Mouse (Mus musculus) lung, postnatal 14 days (tissue): ENCODE results near the gene Ipmk.

ENCODE experiments used
- DNase-seq: peaks from one replicate; pipeline ENCODE4 v3.0.0; 2021

Ipmk gene

GRCm38 (mm10) chr10:71342030-71342805 is 5.3 kb upstream of the Ipmk start:
- DNase-seq: no peak

GRCm38 (mm10) chr10:71343130-71343529 is 4.4 kb upstream of the Ipmk start:
- no peak for DNase-seq

DNA sequence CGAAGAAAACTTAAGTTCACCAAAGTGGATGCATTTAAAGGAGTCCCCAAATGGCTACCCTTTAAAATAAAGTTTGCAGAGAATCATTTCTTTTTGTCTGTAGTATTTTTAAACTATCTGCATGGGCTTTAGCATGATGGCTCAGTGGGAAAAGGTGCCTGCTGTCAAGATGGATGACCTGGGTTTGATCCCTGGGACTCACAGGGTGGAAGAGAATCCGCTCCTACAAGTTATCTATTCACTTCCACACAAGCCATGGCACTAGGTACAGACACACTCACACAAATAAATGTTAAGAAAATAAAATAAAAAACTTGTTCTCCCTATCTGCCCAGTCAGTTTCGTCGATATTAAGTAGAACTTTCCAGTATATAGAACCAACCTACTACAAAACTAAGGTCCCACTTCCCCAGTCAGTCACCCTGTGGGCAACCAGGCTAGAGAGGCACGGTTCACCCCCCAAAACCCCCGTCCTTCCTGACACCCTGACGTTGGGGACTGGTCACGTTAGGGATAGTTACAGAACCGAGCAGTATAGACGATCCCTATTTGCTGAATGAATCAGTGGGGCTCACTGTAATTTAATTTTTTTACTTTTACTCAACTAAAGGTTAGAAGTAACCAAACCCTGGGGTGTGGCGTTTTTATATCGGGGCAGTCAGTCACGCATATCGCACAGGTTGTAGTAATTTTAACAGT is 3.8 kb upstream of the Ipmk start:
- DNase-seq: no peak

DNA sequence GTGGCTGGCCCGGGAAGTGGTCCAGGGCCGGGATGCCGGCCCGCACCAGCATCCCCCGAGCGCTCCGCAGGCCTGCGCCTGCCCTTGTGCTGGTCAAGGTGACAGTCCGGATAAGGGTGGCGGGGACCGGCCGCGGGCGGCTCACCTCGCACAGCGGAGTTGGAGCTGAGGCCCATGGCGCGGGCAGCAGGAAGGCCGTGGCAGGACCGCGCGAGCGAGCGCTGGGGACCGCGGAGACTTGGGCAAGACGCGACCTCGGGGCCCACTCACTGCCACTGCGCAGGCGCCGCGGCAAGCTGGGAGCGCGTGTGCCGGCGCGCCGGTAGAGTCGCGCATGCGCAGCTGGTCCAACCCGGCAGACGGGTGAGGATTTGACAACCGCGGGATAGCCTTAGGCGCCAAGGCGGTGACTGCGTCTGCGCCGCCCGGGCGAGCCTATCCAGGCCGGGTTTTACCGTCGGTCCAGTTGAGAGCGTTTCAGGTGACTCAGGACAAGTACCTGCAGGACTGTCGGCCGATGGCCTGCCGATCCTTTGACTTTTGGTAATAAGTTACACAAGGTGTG is 2.9 kb upstream of the Ipmk start, which contains the start of gene Cisd1:
Gene Cisd1 (minus strand): TSS at position 376 of the 565 bp plus-strand sequence.
- peak; percentile 94 for DNase-seq

- DNase-seq: no peak
These were observed 1.5 kb upstream of the Ipmk start for GRCm38 (mm10) chr10:71346106-71346505.

- no peak for DNase-seq
These were observed 648 bp upstream of the Ipmk start for GRCm38 (mm10) chr10:71346722-71347508.

- peak; percentile 51 for DNase-seq
These were observed 537 bp downstream of the Ipmk start for GRCm38 (mm10) chr10:71347964-71348636.

DNA sequence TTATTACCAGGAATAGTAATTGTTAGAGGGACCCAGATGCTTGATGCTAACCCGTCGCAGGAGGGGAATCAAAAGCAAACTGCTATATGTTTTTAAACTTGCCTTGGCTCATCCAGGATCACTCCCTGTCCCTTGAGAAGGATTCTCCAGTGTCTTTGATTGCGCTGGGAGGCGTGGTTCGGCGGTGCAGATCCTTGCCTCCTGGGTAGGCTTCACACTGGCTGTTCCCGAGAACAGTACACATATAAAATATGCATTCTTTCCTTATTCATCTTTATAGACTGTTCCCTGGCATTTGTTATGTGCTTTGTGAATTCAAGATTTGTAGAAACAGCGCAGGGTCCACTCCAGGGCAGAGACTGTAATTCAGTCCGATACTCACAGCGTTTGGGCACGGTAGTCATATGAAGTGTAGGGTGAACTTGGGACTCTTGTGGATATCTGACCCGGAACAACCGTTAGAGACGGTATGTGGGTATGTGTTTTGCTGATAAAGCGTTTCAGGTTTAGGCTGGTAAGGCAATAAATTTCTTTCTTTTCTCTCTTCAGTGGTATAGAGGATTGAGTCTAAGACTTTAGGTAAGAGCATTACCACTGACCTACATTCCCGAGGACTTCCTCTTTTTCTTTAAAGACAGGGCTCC is 1.2 kb downstream of the Ipmk start:
- peak; percentile 18 for DNase-seq

DNA sequence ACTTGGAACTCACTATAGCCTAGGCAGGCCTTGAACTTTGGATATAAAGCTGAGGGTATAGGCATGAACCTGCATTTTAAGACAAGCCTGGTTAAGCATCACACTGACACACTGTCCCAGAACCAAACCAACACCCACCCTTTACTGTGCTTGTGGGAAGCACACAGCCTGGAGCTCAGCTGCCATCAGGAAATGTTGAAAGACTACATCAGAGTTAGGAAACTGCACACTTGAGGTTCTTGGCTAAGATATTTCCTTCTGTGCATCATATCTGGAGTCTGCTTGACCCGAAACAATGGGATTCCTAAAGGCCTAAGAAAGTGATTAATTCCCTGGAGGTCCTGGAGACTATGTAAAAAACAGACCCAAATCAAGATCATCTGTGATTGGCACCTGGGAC is 1.7 kb downstream of the Ipmk start:
- DNase-seq: no peak

GRCm38 (mm10) chr10:71351301-71351700 is 3.7 kb downstream of the Ipmk start:
- no peak for DNase-seq

GRCm38 (mm10) chr10:71353850-71354249 is 6.3 kb downstream of the Ipmk start:
- peak; percentile 27 for DNase-seq

DNA sequence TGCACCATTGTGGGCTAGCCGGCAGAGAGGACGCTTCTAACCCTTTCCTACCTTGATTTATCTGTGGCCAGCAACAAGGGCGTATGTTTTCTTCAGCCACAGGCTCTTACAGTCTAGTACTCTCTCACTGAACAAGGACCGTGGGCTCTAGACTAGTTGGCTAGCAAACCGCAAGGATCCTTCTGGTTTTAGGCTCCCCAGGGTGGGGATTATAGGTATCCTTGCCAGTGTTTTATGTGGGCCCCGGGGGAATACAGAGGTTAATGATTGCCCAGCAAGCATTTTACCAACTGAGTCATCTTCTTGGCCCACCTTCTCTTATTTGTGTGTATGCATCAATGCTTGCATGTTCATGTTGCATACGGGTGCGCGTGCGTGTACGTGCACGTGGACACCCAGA is 7.4 kb downstream of the Ipmk start:
- no peak for DNase-seq

- DNase-seq: peak; percentile 77
These were observed 13.5 kb downstream of the Ipmk start for GRCm38 (mm10) chr10:71361044-71361443.

DNA sequence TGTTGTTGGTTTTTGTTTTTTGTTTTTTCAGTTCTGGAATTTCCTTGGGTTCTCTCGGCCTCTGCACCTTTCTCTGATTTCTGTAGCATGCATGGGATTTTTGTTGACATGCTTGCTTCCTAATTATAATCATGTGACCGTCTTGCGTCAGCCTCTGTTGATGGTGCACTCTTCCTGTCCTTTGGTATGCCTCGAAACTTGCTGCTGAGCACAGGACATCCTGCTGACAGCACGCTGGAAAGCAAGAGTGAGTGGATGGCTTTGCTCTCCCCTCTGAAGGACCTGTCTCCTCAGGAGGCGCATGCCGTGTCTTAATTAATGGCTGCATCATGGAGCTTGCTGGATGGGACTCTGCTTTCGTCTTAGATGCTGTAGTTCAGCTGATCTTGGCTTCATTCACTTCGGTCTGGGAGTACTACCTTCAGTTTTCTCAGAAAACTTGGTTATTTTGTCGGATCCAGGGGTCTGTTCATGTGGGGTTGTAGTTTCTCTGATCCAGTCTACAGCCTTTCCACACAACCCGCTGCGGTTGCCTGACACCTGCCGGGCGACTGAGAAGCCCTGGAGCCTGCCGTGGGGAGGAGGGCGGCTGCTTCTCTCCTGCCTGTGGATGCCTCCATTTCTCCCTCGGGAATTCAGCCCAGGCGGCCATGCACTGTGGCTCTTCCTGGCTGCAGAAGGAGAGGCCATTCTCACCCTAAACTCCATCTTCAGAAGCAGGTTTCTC is 14.4 kb downstream of the Ipmk start:
- peak; percentile 49 for DNase-seq

DNA sequence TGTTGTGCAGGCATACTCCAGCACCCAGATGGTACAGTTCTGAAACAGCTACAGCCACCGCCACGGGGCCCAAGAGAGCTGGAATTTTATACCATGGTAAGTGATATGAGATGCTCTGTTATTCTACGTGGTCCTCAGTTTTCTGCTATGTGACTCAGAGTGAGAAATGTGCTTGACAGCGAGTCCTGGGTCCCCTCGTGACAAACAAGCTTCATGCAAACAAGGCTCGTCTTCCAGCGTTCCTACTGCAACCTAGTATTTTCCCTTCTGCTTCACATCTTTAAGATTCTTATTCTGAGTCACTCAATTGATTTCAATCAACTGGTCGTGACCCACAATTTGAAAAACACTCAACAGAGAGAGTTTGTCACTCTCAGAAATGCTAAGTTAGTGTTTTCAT is 15.9 kb downstream of the Ipmk start:
- no peak for DNase-seq

DNA sequence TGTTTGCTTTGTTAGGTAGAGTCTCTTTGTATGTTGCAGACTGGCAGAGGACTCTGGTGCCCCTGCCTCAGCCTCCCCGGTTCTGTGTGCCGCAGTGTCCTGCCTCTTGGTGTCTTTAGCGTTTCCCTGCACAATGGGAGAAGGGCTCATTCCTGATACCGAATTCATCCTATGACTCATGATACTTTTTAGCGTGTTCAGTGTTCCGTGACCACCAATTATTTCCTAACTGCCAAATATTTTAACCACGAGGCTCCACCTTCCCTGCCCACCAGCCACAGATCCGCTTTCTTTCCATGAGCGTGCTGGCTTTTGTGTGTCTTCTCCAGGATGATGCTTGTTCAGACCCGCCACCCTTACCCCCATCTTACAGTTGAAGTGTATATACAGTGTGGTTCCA is 16.3 kb downstream of the Ipmk start:
- no peak for DNase-seq

- no peak for DNase-seq
These were observed 20.8 kb downstream of the Ipmk start for GRCm38 (mm10) chr10:71368128-71368940.

GRCm38 (mm10) chr10:71369466-71369865 is 21.9 kb downstream of the Ipmk start:
- no peak for DNase-seq

DNA sequence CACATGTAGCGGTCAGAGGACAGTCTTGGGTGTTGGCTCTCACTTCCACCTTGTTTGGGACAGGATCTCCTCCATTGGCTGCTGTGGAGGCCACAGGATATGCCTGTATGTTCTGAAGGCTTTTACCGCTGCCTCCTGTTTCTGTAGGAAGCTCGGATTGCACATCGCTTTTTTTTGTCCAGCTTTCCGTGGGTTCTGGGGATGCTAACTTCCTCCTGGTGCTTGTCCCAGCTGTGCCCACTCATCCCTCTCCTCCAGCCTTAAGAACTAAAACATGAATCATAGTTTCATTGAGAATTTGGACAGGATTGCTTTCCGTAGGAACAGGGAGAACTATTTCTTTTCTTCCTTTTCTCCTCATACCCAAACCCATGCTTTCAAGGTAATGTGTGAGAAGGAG is 24.3 kb downstream of the Ipmk start:
- no peak for DNase-seq

- no peak for DNase-seq
These were observed 26.1 kb downstream of the Ipmk start for GRCm38 (mm10) chr10:71373706-71374105.
